Mouse (Mus musculus): ENCODE results near the gene Fsip2. TPM values are rescaled to one million over a fixed set of nuclear protein-coding genes. Genes with fewer than 3 reads are reported as not detected.

Fsip2 gene
- polyA plus RNA-seq (2016; fragmentation: Nextera tagmentation; extraction: Ambion mirVana) = not detected in 2 replicates

GRCm38 (mm10) chr2:82943472-82943871 is at the start of gene Fsip2:
TSS of gene Fsip2 (plus strand) at chr2:82943634.
- H3K27ac ChIP-seq = no peak within 1 kb of the TSS
- no peak within 1 kb of the TSS for H3K4me3 ChIP-seq
- H3K4me1 ChIP-seq = no peaks in the 10 kb centered on the region
- DNase-seq (ENCODE audit: extremely low spot score, low spot score) = no peak
- WGBS = 96% methylated on average over 17 of the region's 17 CpGs
- H3K36me3 ChIP-seq (replicated peaks) = no peaks in the 10 kb centered on the region
- H3K9me3 ChIP-seq = no peaks in the 10 kb centered on the region
- H3K27me3 ChIP-seq (ENCODE audit: poor library complexity, severe bottlenecking) = no peaks in the 10 kb centered on the region

DNA sequence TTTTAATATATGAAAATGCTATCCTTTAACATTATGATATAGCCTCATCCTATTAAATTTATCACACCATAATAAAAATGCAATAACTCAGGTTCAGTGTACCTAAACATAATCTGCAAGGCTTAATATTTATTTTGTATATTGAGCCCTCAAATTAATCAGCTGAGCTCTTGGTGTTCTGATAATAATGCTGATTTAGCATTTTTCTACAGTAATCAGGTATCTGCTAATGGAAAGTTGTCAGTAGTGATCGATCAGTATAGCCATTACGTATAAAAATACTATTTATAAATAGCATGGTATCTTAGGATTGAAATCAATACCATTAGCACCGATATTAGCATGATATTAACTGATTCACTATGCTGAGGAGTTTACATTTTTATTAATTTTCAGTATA is 20.0 kb downstream of the Fsip2 start:
- H3K4me3 ChIP-seq = no peak overlapping the region
- H3K36me3 ChIP-seq (replicated peaks) = no peaks in the 10 kb centered on the region
- no peaks in the 10 kb centered on the region for H3K4me1 ChIP-seq
- H3K27ac ChIP-seq = no peak overlapping the region
- no peaks in the 10 kb centered on the region for H3K9me3 ChIP-seq
- WGBS = 94% methylated on average over 3 of the region's 3 CpGs
- DNase-seq (ENCODE audit: extremely low spot score, low spot score) = no peak
- H3K27me3 ChIP-seq (ENCODE audit: poor library complexity, severe bottlenecking) = no peaks in the 10 kb centered on the region

- no peak for DNase-seq (ENCODE audit: extremely low spot score, low spot score)
- H3K4me3 ChIP-seq = no peak overlapping the region
- WGBS = 93% methylated on average over 7 of the region's 7 CpGs
These were observed 82.4 kb downstream of the Fsip2 start for GRCm38 (mm10) chr2:83025853-83026252.

GRCm38 (mm10) chr2:83052914-83053690 is 109.7 kb downstream of the Fsip2 start:
- Histone ChIP-seq H3K9me3 (no peaks in the 10 kb centered on the region), H3K4me1 (no peaks in the 10 kb centered on the region), H3K27ac (no peak overlapping the region), H3K36me3 (replicated peaks) (no peaks in the 10 kb centered on the region), H3K27me3 (ENCODE audit: poor library complexity, severe bottlenecking) (no peaks in the 10 kb centered on the region), H3K4me3 (no peak overlapping the region)
- no peak for DNase-seq (ENCODE audit: extremely low spot score, low spot score)
- WGBS = 83% methylated on average over 5 of the region's 5 CpGs

More at GRCm38 (mm10) chr2:83025853-83026252, 82.4 kb downstream of the Fsip2 start:
- Histone ChIP-seq H3K9me3 (no peaks in the 10 kb centered on the region), H3K36me3 (replicated peaks) (no peaks in the 10 kb centered on the region), H3K4me1 (no peaks in the 10 kb centered on the region), H3K27ac (no peak overlapping the region), H3K27me3 (ENCODE audit: poor library complexity, severe bottlenecking) (no peaks in the 10 kb centered on the region)
